Mouse (Mus musculus): Measurements from ENCODE around the gene Rbm17. TPM values are rescaled to one million over a fixed set of nuclear protein-coding genes. Genes with fewer than 3 reads are reported as not detected.

Gene Rbm17
- polyA plus RNA-seq, 1 experiment = 258 TPM

DNA sequence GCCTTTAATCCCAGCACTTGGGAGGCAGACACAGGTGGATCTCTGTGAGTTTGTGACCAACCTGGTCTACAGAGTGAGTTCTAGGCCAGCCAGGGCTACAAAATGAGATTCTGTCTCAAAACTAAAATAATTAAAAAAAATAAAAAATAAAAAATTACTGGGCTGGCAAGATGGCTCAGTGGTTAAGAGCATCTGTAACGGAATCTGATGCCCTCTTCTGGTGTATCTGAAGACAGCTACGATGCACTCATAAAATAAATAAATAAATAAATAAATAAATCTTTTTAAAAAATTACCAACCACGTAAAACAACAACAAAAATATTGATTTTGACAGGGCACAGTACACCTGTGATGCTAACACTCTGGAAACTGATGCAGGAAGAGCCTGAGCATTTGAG is 37.1 kb downstream of the Rbm17 start:
- no peak overlapping the region for H3K9ac ChIP-seq (ENCODE audit: low read depth, poor library complexity, severe bottlenecking)

DNA sequence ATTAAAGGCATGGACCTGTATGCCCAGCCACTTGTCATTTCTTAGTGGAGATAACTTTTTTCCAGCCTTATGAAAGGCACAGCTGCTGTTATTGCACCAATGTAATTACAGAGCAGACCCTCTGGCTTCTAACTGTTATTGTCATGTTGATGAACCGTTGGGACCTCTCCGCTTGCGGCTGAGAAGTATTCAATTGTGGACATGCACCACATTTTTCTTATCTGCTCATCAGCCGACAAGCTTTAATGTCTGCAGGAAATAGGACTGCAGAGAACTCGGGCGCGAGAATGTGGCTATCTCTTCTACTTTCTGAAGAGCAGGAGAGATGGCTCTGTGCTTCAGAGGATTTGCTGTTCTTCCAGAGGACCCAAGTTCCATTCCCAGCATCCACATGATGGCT is 37.7 kb downstream of the Rbm17 start:
- Histone ChIP-seq H3K36me3 (ENCODE audit: control insufficient read depth, insufficient read depth, low read length, poor library complexity, severe bottlenecking) (no peaks in the 10 kb centered on the region), H3K27ac (ENCODE audit: insufficient read depth, low read length) (no peak overlapping the region), H3K4me3 (ENCODE audit: low read depth, low read length) (no peak overlapping the region), H3K4me1 (ENCODE audit: control insufficient read depth, insufficient read depth, low read length) (no peaks in the 10 kb centered on the region), H3K9me3 (replicated peaks; ENCODE audit: control insufficient read depth, insufficient read depth, low read length, poor library complexity, severe bottlenecking) (no peaks in the 10 kb centered on the region), H3K27me3 (ENCODE audit: control insufficient read depth, insufficient read depth, low read length, poor library complexity, severe bottlenecking) (no peaks in the 10 kb centered on the region), H3K9ac (ENCODE audit: low read depth, poor library complexity, severe bottlenecking) (no peak overlapping the region)
- no peak for TF ChIP-seq POLR2A (IDR thresholded peaks at IDR 0.05; ENCODE audit: insufficient read depth, low read length)
- TF ChIP-seq CTCF (IDR thresholded peaks at IDR 0.05; ENCODE audit: low read depth, low read length) = no peak
- no peak for TF ChIP-seq EP300 (IDR thresholded peaks at IDR 0.05; ENCODE audit: insufficient read depth, low read depth, low read length)

More for the DNA sequence above, 37.1 kb downstream of the Rbm17 start:
- Histone ChIP-seq H3K27me3 (ENCODE audit: control insufficient read depth, insufficient read depth, low read length, poor library complexity, severe bottlenecking) (no peaks in the 10 kb centered on the region), H3K4me1 (ENCODE audit: control insufficient read depth, insufficient read depth, low read length) (no peaks in the 10 kb centered on the region), H3K27ac (ENCODE audit: insufficient read depth, low read length) (no peak overlapping the region), H3K36me3 (ENCODE audit: control insufficient read depth, insufficient read depth, low read length, poor library complexity, severe bottlenecking) (no peaks in the 10 kb centered on the region), H3K4me3 (ENCODE audit: low read depth, low read length) (no peak overlapping the region), H3K9me3 (replicated peaks; ENCODE audit: control insufficient read depth, insufficient read depth, low read length, poor library complexity, severe bottlenecking) (no peaks in the 10 kb centered on the region)
- TF ChIP-seq POLR2A (IDR thresholded peaks at IDR 0.05; ENCODE audit: insufficient read depth, low read length) (no peak), CTCF (IDR thresholded peaks at IDR 0.05; ENCODE audit: low read depth, low read length) (no peak), EP300 (IDR thresholded peaks at IDR 0.05; ENCODE audit: insufficient read depth, low read depth, low read length) (no peak)

DNA sequence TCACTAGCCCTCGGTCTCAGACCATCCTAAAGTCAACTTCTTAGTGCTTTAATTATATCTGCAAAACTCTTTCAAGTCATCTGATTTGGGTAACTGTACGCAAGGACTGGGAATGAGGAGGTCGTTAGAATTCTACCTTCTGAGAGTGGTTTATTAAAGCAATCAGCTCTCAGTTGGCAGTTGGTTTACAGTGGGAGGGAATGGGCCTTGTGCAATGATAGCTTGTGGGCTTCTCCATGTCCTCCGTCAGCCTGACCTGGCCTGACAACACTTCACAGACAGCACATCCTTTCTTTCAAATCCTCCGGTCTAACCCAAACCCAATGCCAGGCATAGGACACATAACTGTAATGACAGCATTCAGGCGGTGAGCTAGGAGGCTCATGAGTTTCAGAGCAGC is 39.2 kb downstream of the Rbm17 start:
- Histone ChIP-seq H3K9me3 (replicated peaks; ENCODE audit: control insufficient read depth, insufficient read depth, low read length, poor library complexity, severe bottlenecking) (no peaks in the 10 kb centered on the region), H3K4me1 (ENCODE audit: control insufficient read depth, insufficient read depth, low read length) (no peaks in the 10 kb centered on the region), H3K36me3 (ENCODE audit: control insufficient read depth, insufficient read depth, low read length, poor library complexity, severe bottlenecking) (no peaks in the 10 kb centered on the region), H3K27me3 (ENCODE audit: control insufficient read depth, insufficient read depth, low read length, poor library complexity, severe bottlenecking) (no peaks in the 10 kb centered on the region), H3K9ac (ENCODE audit: low read depth, poor library complexity, severe bottlenecking) (no peak overlapping the region), H3K4me3 (ENCODE audit: low read depth, low read length) (no peak overlapping the region), H3K27ac (ENCODE audit: insufficient read depth, low read length) (no peak overlapping the region)
- TF ChIP-seq CTCF (IDR thresholded peaks at IDR 0.05; ENCODE audit: low read depth, low read length) (no peak), EP300 (IDR thresholded peaks at IDR 0.05; ENCODE audit: insufficient read depth, low read depth, low read length) (no peak), POLR2A (IDR thresholded peaks at IDR 0.05; ENCODE audit: insufficient read depth, low read length) (no peak)

GRCm38 (mm10) chr2:11563256-11563655 is 40.7 kb downstream of the Rbm17 start:
- no peak overlapping the region for H3K4me3 ChIP-seq (ENCODE audit: low read depth, low read length)
- no peaks in the 10 kb centered on the region for H3K4me1 ChIP-seq (ENCODE audit: control insufficient read depth, insufficient read depth, low read length)
- no peaks in the 10 kb centered on the region for H3K27me3 ChIP-seq (ENCODE audit: control insufficient read depth, insufficient read depth, low read length, poor library complexity, severe bottlenecking)
- H3K27ac ChIP-seq (ENCODE audit: insufficient read depth, low read length) = no peak overlapping the region
- H3K36me3 ChIP-seq (ENCODE audit: control insufficient read depth, insufficient read depth, low read length, poor library complexity, severe bottlenecking) = no peaks in the 10 kb centered on the region
- TF ChIP-seq CTCF (IDR thresholded peaks at IDR 0.05; ENCODE audit: low read depth, low read length) = no peak
- H3K9ac ChIP-seq (ENCODE audit: low read depth, poor library complexity, severe bottlenecking) = no peak overlapping the region
- H3K9me3 ChIP-seq (replicated peaks; ENCODE audit: control insufficient read depth, insufficient read depth, low read length, poor library complexity, severe bottlenecking) = no peaks in the 10 kb centered on the region

GRCm38 (mm10) chr2:11558654-11559053 is 45.3 kb downstream of the Rbm17 start:
- TF ChIP-seq EP300 (IDR thresholded peaks at IDR 0.05; ENCODE audit: insufficient read depth, low read depth, low read length) (no peak), CTCF (IDR thresholded peaks at IDR 0.05; ENCODE audit: low read depth, low read length) (no peak), POLR2A (IDR thresholded peaks at IDR 0.05; ENCODE audit: insufficient read depth, low read length) (no peak)
- Histone ChIP-seq H3K4me3 (ENCODE audit: low read depth, low read length) (no peak overlapping the region), H3K36me3 (ENCODE audit: control insufficient read depth, insufficient read depth, low read length, poor library complexity, severe bottlenecking) (no peaks in the 10 kb centered on the region), H3K9ac (ENCODE audit: low read depth, poor library complexity, severe bottlenecking) (no peak overlapping the region), H3K4me1 (ENCODE audit: control insufficient read depth, insufficient read depth, low read length) (no peaks in the 10 kb centered on the region), H3K27ac (ENCODE audit: insufficient read depth, low read length) (no peak overlapping the region), H3K27me3 (ENCODE audit: control insufficient read depth, insufficient read depth, low read length, poor library complexity, severe bottlenecking) (peaks cover 5% of the 10 kb centered on the region; the same call in 1 of the 2 replicates), H3K9me3 (replicated peaks; ENCODE audit: control insufficient read depth, insufficient read depth, low read length, poor library complexity, severe bottlenecking) (no peaks in the 10 kb centered on the region)

- peaks cover 6% of the 10 kb centered on the region; the same call in 1 of the 2 replicates for H3K27me3 ChIP-seq (ENCODE audit: control insufficient read depth, insufficient read depth, low read length, poor library complexity, severe bottlenecking)
- H3K27ac ChIP-seq (ENCODE audit: insufficient read depth, low read length) = no peak overlapping the region
- no peaks in the 10 kb centered on the region for H3K36me3 ChIP-seq (ENCODE audit: control insufficient read depth, insufficient read depth, low read length, poor library complexity, severe bottlenecking)
- H3K4me3 ChIP-seq (ENCODE audit: low read depth, low read length) = no peak overlapping the region
- peaks cover under 1% of the 10 kb centered on the region for H3K4me1 ChIP-seq (ENCODE audit: control insufficient read depth, insufficient read depth, low read length)
- H3K9me3 ChIP-seq (replicated peaks; ENCODE audit: control insufficient read depth, insufficient read depth, low read length, poor library complexity, severe bottlenecking) = no peaks in the 10 kb centered on the region
- TF ChIP-seq CTCF (IDR thresholded peaks at IDR 0.05; ENCODE audit: low read depth, low read length) (no peak), POLR2A (IDR thresholded peaks at IDR 0.05; ENCODE audit: insufficient read depth, low read length) (no peak), EP300 (IDR thresholded peaks at IDR 0.05; ENCODE audit: insufficient read depth, low read depth, low read length) (no peak)
- H3K9ac ChIP-seq (ENCODE audit: low read depth, poor library complexity, severe bottlenecking) = no peak overlapping the region
Observed at GRCm38 (mm10) chr2:11557244-11557643, 46.7 kb downstream of the Rbm17 start.
